Mouse (Mus musculus): ENCODE measurements around the gene Reps2. TPM values are rescaled to one million over a fixed set of nuclear protein-coding genes. Genes with fewer than 3 reads are reported as not detected.
A peak's percentile ranks its signal among the peaks of the same experiment; 100 is the strongest.

Gene Reps2
- 0.86 and 1.0 TPM in 2 replicates for polyA plus RNA-seq (2014; fragmentation: Nextera tagmentation; extraction: Ambion mirVana)

DNA sequence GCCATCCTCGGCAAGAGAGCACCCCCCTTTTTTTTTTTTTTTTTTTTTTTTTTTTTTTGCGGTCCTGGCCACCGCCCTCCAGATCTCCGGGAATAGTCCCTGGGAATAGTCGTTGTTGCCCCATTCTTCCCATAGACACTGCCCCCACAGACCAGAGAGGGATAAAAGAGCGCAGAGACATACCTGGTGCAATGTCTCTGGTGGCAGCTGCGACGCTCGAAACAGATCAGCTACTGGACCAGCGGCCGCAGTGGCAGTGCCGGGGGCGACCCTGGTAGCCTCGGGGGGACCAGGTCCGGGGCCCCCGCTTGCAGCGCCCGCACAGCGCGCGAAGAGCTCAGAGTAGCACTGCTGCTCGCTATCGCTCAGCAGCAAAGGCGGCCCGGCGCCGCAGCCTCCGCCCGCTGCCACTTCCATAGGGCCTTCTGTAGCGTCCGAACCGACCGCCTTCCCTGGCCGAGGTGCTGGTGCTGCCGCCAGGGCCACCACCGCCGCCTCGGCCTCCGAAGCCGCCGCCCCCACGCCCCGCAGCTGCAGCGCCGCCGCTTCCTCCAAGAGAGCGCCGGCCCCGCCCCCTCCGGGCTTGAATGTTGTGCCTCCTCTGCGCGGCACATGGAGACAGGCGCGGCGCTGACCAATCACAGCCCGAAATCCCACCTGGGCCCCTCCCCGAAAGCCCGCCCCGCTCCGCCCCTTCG, at the start of gene Reps2:
Gene Reps2 (minus strand): TSS at position 559 of the 698 bp plus-strand sequence.
- peaks cover 14% of the 10 kb centered on the region; the same call in 1 of the 2 replicates for H3K27me3 ChIP-seq (ENCODE audit: control insufficient read depth, insufficient read depth, low read length)
- H3K36me3 ChIP-seq (ENCODE audit: control insufficient read depth, insufficient read depth, low read length): no peaks in the 10 kb centered on the region
- peak within 1 kb of the TSS; percentile 55 for H3K9ac ChIP-seq (ENCODE audit: low read length)
- 20% methylated on average over 49 of the region's 61 CpGs for WGBS
- peak within 1 kb of the TSS; percentile 51 for H3K4me3 ChIP-seq (ENCODE audit: low read depth, low read length)
- H3K27ac ChIP-seq (ENCODE audit: low read depth, low read length): no peak within 1 kb of the TSS
- H3K9me3 ChIP-seq (ENCODE audit: control insufficient read depth, low read length): no peaks in the 10 kb centered on the region
- no peaks in the 10 kb centered on the region for H3K4me1 ChIP-seq (ENCODE audit: control insufficient read depth, insufficient read depth, low read length)
- ATAC-seq (ENCODE audit: insufficient read depth, low FRiP score, low TSS enrichment) (peak; percentile 92), DNase-seq (ENCODE audit: low spot score) (peak; percentile 80)
- peak within 1 kb of the TSS; percentile 76 for H3K4me2 ChIP-seq (ENCODE audit: low read depth)

DNA sequence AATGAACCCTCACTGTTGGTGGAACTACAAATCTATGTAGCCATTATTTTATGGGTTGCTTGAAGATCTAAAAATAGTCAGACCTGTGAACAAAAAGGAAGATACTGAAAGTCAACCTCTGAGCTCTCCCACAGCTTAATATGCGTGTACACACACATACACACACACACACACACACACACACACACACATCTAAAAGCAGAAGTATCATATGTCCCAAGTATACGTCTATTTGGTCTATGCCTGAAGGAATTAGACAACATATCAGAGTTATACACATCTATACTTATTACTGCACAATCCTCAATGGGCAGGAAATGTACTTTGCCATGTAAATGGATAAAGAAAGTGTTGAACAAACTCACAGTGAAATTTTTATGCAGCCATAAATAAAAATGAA, 47.8 kb upstream of the Reps2 start:
- Histone ChIP-seq H3K4me2 (ENCODE audit: low read depth) (no peak overlapping the region), H3K9me3 (ENCODE audit: control insufficient read depth, low read length) (no peaks in the 10 kb centered on the region), H3K4me1 (ENCODE audit: control insufficient read depth, insufficient read depth, low read length) (no peaks in the 10 kb centered on the region), H3K27me3 (ENCODE audit: control insufficient read depth, insufficient read depth, low read length) (no peaks in the 10 kb centered on the region), H3K27ac (ENCODE audit: low read depth, low read length) (no peak overlapping the region), H3K4me3 (ENCODE audit: low read depth, low read length) (no peak overlapping the region), H3K9ac (ENCODE audit: low read length) (no peak overlapping the region), H3K36me3 (ENCODE audit: control insufficient read depth, insufficient read depth, low read length) (no peaks in the 10 kb centered on the region)
- no peak for DNase-seq (ENCODE audit: low spot score)
- no peak for ATAC-seq (ENCODE audit: insufficient read depth, low FRiP score, low TSS enrichment)
- 69% methylated on average over 2 of the region's 2 CpGs for WGBS

DNA sequence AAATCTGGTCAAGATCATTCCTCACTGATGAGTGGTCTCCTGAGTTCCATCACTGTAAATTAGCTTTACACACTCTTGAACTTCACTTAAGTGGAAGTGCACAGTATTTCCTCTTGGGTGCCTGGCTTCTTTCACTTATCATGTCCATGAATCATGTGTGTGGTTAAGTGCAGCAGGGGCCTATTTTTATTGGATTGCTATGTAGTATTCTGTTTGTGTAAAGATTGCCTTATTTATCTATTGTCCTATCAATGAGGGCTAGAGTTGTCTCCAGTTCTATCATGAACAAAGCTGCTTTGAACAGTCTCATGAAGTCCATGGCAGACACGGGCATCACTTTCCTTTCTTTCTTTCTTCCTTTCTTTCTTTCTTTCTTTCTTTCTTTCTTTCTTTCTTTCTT, 41.9 kb upstream of the Reps2 start:
- Histone ChIP-seq H3K9me3 (ENCODE audit: control insufficient read depth, low read length) (no peaks in the 10 kb centered on the region), H3K27ac (ENCODE audit: low read depth, low read length) (no peak overlapping the region), H3K4me2 (ENCODE audit: low read depth) (no peak overlapping the region), H3K4me1 (ENCODE audit: control insufficient read depth, insufficient read depth, low read length) (no peaks in the 10 kb centered on the region), H3K36me3 (ENCODE audit: control insufficient read depth, insufficient read depth, low read length) (no peaks in the 10 kb centered on the region), H3K27me3 (ENCODE audit: control insufficient read depth, insufficient read depth, low read length) (no peaks in the 10 kb centered on the region), H3K9ac (ENCODE audit: low read length) (no peak overlapping the region), H3K4me3 (ENCODE audit: low read depth, low read length) (no peak overlapping the region)
- ATAC-seq (ENCODE audit: insufficient read depth, low FRiP score, low TSS enrichment) (no peak), DNase-seq (ENCODE audit: low spot score) (no peak)
- WGBS: 100% methylated on average over 1 of the region's 1 CpGs

DNA sequence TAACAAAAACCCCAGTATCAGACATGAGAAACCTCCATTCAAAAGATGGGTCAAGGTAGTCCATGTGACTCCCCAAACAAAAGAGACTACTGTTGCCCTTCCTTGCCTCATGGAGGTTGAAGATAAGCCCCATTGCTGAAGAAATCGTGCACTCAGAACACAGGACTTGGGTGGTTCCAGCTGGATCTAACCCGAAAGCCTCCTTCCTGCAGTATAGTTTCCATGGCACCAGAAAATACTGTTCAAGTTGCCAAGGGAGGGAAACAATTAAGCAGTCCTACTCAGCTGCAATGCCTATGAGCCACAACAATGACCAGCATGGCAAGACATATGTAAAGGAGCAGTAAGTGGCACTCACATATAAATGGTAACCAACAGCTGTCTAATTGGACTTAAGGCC, 36.1 kb upstream of the Reps2 start:
- WGBS: 69% methylated on average over 2 of the region's 2 CpGs

DNA sequence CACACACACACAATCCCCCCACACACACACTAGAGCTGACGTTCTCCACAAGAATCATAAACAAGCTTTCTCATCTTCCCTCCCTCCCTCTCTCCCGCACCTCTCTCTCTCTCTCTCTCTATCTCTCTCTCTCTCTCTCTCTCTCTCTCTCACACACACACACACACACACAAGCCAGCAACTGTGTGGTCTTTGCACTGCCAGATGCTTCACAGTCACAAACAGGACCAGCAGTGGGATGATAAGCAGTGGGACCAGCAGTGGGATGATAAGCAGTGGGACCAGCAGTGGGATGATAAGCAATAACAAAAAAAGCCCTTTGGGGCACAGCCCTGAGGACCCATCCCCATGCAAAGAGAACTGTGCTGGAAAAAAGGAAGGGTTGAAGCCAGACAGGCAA, 35.4 kb upstream of the Reps2 start:
- WGBS: 93% methylated on average over 2 of the region's 2 CpGs
- Histone ChIP-seq H3K4me1 (ENCODE audit: control insufficient read depth, insufficient read depth, low read length) (no peaks in the 10 kb centered on the region), H3K9ac (ENCODE audit: low read length) (no peak overlapping the region), H3K4me2 (ENCODE audit: low read depth) (no peak overlapping the region), H3K27me3 (ENCODE audit: control insufficient read depth, insufficient read depth, low read length) (no peaks in the 10 kb centered on the region), H3K27ac (ENCODE audit: low read depth, low read length) (no peak overlapping the region), H3K36me3 (ENCODE audit: control insufficient read depth, insufficient read depth, low read length) (no peaks in the 10 kb centered on the region), H3K4me3 (ENCODE audit: low read depth, low read length) (no peak overlapping the region), H3K9me3 (ENCODE audit: control insufficient read depth, low read length) (no peaks in the 10 kb centered on the region)
- no peak for ATAC-seq (ENCODE audit: insufficient read depth, low FRiP score, low TSS enrichment)
- DNase-seq (ENCODE audit: low spot score): no peak

More for the DNA sequence above, 36.1 kb upstream of the Reps2 start:
- Histone ChIP-seq H3K27me3 (ENCODE audit: control insufficient read depth, insufficient read depth, low read length) (no peaks in the 10 kb centered on the region), H3K9me3 (ENCODE audit: control insufficient read depth, low read length) (no peaks in the 10 kb centered on the region), H3K4me2 (ENCODE audit: low read depth) (no peak overlapping the region), H3K4me1 (ENCODE audit: control insufficient read depth, insufficient read depth, low read length) (no peaks in the 10 kb centered on the region), H3K9ac (ENCODE audit: low read length) (no peak overlapping the region), H3K4me3 (ENCODE audit: low read depth, low read length) (no peak overlapping the region), H3K36me3 (ENCODE audit: control insufficient read depth, insufficient read depth, low read length) (no peaks in the 10 kb centered on the region), H3K27ac (ENCODE audit: low read depth, low read length) (no peak overlapping the region)
- DNase-seq (ENCODE audit: low spot score): no peak
- ATAC-seq (ENCODE audit: insufficient read depth, low FRiP score, low TSS enrichment): no peak

DNA sequence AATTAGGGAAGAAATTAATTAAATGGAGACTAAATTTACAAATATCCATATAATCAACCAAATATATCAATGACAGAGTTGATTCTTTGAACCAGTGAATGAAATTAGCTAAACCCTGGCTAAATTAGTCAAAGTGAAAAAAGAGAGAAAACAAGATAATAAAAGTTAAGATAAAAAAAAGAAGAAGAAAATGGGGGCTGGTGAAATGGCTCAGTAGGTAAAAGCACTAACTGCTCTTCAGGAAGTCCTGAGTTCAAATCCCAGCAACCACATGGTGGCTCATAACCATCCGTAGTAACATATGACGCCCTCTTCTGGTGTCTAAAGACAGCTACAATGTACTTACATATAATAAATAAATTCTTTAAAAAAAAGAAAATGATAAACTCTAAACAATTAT, 22.7 kb upstream of the Reps2 start:
- H3K27me3 ChIP-seq (ENCODE audit: control insufficient read depth, insufficient read depth, low read length): no peaks in the 10 kb centered on the region
- no peaks in the 10 kb centered on the region for H3K9me3 ChIP-seq (ENCODE audit: control insufficient read depth, low read length)
- no peaks in the 10 kb centered on the region for H3K4me1 ChIP-seq (ENCODE audit: control insufficient read depth, insufficient read depth, low read length)
- no peak overlapping the region for H3K9ac ChIP-seq (ENCODE audit: low read length)
- WGBS: 64% methylated on average over 2 of the region's 2 CpGs
- no peaks in the 10 kb centered on the region for H3K36me3 ChIP-seq (ENCODE audit: control insufficient read depth, insufficient read depth, low read length)
- H3K4me3 ChIP-seq (ENCODE audit: low read depth, low read length): no peak overlapping the region
- no peak overlapping the region for H3K27ac ChIP-seq (ENCODE audit: low read depth, low read length)
- ATAC-seq (ENCODE audit: insufficient read depth, low FRiP score, low TSS enrichment): no peak
- no peak overlapping the region for H3K4me2 ChIP-seq (ENCODE audit: low read depth)
- DNase-seq (ENCODE audit: low spot score): no peak

DNA sequence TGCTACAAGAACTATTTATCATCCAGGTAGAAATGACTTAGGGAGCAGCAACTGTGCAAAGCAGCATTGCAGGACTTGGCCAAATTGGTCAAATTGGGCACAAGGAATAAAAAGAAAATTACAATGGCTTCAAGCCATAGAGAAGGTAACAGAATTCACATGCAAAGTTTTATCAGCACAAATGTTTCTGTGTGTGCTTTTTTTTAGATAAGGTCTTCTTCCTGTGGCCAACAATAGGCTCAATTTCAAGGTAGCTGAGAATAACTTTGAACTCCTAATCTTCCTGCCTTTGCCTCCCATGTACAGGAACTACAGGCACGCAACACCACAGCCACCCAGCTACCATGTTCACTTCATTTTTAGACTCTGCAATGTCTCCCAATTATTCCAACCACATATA, 16.7 kb upstream of the Reps2 start:
- ATAC-seq (ENCODE audit: insufficient read depth, low FRiP score, low TSS enrichment): no peak
- no peak overlapping the region for H3K9ac ChIP-seq (ENCODE audit: low read length)
- H3K4me1 ChIP-seq (ENCODE audit: control insufficient read depth, insufficient read depth, low read length): no peaks in the 10 kb centered on the region
- H3K9me3 ChIP-seq (ENCODE audit: control insufficient read depth, low read length): no peaks in the 10 kb centered on the region
- 88% methylated on average over 1 of the region's 1 CpGs for WGBS
- H3K27me3 ChIP-seq (ENCODE audit: control insufficient read depth, insufficient read depth, low read length): no peaks in the 10 kb centered on the region
- H3K27ac ChIP-seq (ENCODE audit: low read depth, low read length): no peak overlapping the region
- H3K4me2 ChIP-seq (ENCODE audit: low read depth): no peak overlapping the region
- H3K36me3 ChIP-seq (ENCODE audit: control insufficient read depth, insufficient read depth, low read length): no peaks in the 10 kb centered on the region
- DNase-seq (ENCODE audit: low spot score): no peak
- H3K4me3 ChIP-seq (ENCODE audit: low read depth, low read length): no peak overlapping the region

DNA sequence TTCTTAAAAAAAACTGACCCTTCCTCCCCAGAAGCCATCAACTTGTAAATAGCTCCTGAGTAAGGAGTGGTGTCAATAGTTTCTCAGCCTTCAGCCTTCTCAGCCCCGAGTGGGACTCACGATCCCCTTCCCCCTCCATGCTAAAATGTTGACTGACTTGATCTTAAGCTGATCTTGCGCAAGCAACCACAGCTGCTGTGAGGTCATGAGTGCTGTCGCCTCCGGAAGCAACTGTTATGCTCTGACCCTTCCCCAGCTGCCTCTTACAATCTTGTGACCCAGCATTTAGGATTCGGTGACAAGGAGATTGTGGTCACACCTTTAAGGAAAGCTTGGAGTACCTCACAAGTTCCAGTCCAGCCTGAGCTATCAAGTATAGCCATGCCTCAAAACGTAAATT, 10.1 kb upstream of the Reps2 start:
- Histone ChIP-seq H3K36me3 (ENCODE audit: control insufficient read depth, insufficient read depth, low read length) (no peaks in the 10 kb centered on the region), H3K4me2 (ENCODE audit: low read depth) (no peak overlapping the region), H3K27ac (ENCODE audit: low read depth, low read length) (no peak overlapping the region), H3K4me1 (ENCODE audit: control insufficient read depth, insufficient read depth, low read length) (no peaks in the 10 kb centered on the region), H3K27me3 (ENCODE audit: control insufficient read depth, insufficient read depth, low read length) (no peaks in the 10 kb centered on the region), H3K4me3 (ENCODE audit: low read depth, low read length) (no peak overlapping the region), H3K9ac (ENCODE audit: low read length) (no peak overlapping the region), H3K9me3 (ENCODE audit: control insufficient read depth, low read length) (no peaks in the 10 kb centered on the region)
- WGBS: 90% methylated on average over 7 of the region's 7 CpGs
- no peak for DNase-seq (ENCODE audit: low spot score)
- ATAC-seq (ENCODE audit: insufficient read depth, low FRiP score, low TSS enrichment): no peak

DNA sequence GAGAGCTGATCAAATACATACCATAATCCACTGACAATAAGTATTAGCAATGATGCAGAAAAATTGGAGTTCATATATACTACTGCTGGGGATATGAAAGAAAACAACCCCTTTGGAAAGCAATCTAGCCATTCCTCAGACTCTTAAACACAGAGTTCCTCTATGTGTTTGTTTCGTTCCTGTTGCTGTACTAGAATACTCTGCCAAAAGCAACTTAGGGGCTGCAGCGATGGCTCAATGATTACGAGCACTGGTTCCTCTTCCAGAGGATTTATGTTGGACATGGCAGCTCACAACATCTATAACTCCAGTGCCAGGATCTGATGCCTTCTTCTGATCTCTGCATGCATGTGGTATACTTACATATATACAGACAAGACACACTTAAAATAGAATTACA, 9.0 kb upstream of the Reps2 start:
- DNase-seq (ENCODE audit: low spot score): no peak
- no peak overlapping the region for H3K27ac ChIP-seq (ENCODE audit: low read depth, low read length)
- no peak overlapping the region for H3K4me3 ChIP-seq (ENCODE audit: low read depth, low read length)
- H3K9me3 ChIP-seq (ENCODE audit: control insufficient read depth, low read length): no peaks in the 10 kb centered on the region
- H3K4me1 ChIP-seq (ENCODE audit: control insufficient read depth, insufficient read depth, low read length): no peaks in the 10 kb centered on the region
- WGBS: 88% methylated on average over 3 of the region's 3 CpGs
- ATAC-seq (ENCODE audit: insufficient read depth, low FRiP score, low TSS enrichment): no peak
- H3K27me3 ChIP-seq (ENCODE audit: control insufficient read depth, insufficient read depth, low read length): no peaks in the 10 kb centered on the region
- no peak overlapping the region for H3K4me2 ChIP-seq (ENCODE audit: low read depth)
- no peaks in the 10 kb centered on the region for H3K36me3 ChIP-seq (ENCODE audit: control insufficient read depth, insufficient read depth, low read length)
- no peak overlapping the region for H3K9ac ChIP-seq (ENCODE audit: low read length)

All from neural tube, embryonic 11.5 days (tissue).